ENCODE assay signal across 18 mouse cellular contexts in the genomic region with DNA sequence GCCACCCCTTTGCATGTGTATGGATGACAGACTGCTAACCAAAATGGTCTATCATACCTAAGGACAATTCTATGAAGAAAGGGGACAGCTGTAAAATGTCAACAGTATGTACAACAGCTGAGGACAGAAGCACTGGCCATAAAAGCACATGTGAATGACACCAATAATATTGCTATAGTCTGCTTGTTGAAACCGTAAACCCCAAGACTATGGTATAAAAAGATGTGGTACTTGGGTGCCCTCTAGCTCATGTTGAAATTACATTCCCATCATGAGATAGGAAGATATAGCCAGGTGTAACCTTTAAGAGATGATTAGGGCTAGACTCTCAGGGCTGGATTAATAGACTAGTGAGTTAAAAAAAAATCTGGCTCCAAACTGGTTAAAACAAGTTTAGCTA.
DNase-seq lines count a peak whose midpoint lies in the region; ATAC-seq and TF ChIP-seq lines count a peak whose summit lies in the region.
"Had no signal": no experiment of that assay in that cellular context is flagged by ENCODE, and none has a peak within 500 bp of the region (broad histone marks: within the 10 kb centered on the region; RNA-seq: fewer than 3 reads in every experiment).

No protein-coding gene starts in this region.

- no peak overlapping the region for H3K4me2 ChIP-seq in embryonic facial prominence, embryonic 14.5 days (ENCODE audit: low read depth, low read length)
- H3K4me2 ChIP-seq in intestine, postnatal 0 days (replicated peaks; ENCODE audit: low read depth): no peak overlapping the region
- H3K4me2 ChIP-seq in intestine, embryonic 16.5 days (ENCODE audit: low read depth, low read length): no peak overlapping the region
- no peak overlapping the region for H3K4me2 ChIP-seq in midbrain, embryonic 11.5 days
- H3K4me2 ChIP-seq in stomach, postnatal 0 days (replicated peaks; ENCODE audit: low read depth): no peak overlapping the region
- H3K4me2 ChIP-seq: embryonic facial prominence, embryonic 13.5 days; heart, embryonic 15.5 days; intestine, embryonic 15.5 days had no signal

- DNase-seq in embryonic facial prominence, embryonic 14.5 days (ENCODE audit: low spot score): peak; percentile 12
- no peak for DNase-seq in embryonic facial prominence, embryonic 10.5 days (ENCODE audit: low spot score)
- DNase-seq in midbrain, embryonic 11.5 days (ENCODE audit: low spot score, missing footprints): peak; percentile 19
- no peak for DNase-seq in midbrain, embryonic 10.5 days (ENCODE audit: low spot score)
- DNase-seq in stomach, postnatal 0 days (ENCODE audit: low spot score): no peak
- DNase-seq: adrenal gland, postnatal 14 days; cerebellum, postnatal 25 days; heart, adult 11 months; kidney, postnatal 10 days; layer of hippocampus, adult 9-11 months; lung, adult 18-20 months; right cerebral cortex, postnatal 25 days had no signal

- no peaks in the 10 kb centered on the region for H3K36me3 ChIP-seq in embryonic facial prominence, embryonic 14.5 days (ENCODE audit: control insufficient read depth, insufficient read depth, low read length)
- no peaks in the 10 kb centered on the region for H3K36me3 ChIP-seq in embryonic facial prominence, embryonic 10.5 days (replicated peaks)
- no peaks in the 10 kb centered on the region for H3K36me3 ChIP-seq in intestine, postnatal 0 days (ENCODE audit: control insufficient read depth, insufficient read depth)
- H3K36me3 ChIP-seq in intestine, embryonic 16.5 days (ENCODE audit: control insufficient read depth, insufficient read depth, low read length): no peaks in the 10 kb centered on the region
- no peaks in the 10 kb centered on the region for H3K36me3 ChIP-seq in midbrain, embryonic 11.5 days (ENCODE audit: control insufficient read depth, insufficient read depth, low read length)
- no peaks in the 10 kb centered on the region for H3K36me3 ChIP-seq in midbrain, embryonic 10.5 days
- H3K36me3 ChIP-seq in stomach, postnatal 0 days (ENCODE audit: control insufficient read depth, insufficient read depth, low read length): no peaks in the 10 kb centered on the region
- H3K36me3 ChIP-seq: embryonic facial prominence, embryonic 13.5 days; heart, embryonic 15.5 days; hindbrain, embryonic 10.5 days; intestine, embryonic 15.5 days had no signal

- 62% methylated on average over 1 of the region's 1 CpGs for WGBS in embryonic facial prominence, embryonic 14.5 days
- 79% methylated on average over 1 of the region's 1 CpGs for WGBS in embryonic facial prominence, embryonic 10.5 days
- 42% methylated on average over 1 of the region's 1 CpGs for WGBS in intestine, postnatal 0 days
- 33% methylated on average over 1 of the region's 1 CpGs for WGBS in intestine, embryonic 16.5 days
- WGBS in midbrain, embryonic 11.5 days: 89% methylated on average over 1 of the region's 1 CpGs
- 74% methylated on average over 1 of the region's 1 CpGs for WGBS in midbrain, embryonic 10.5 days
- 41% methylated on average over 1 of the region's 1 CpGs for WGBS in stomach, postnatal 0 days

- no peaks in the 10 kb centered on the region for H3K4me1 ChIP-seq in embryonic facial prominence, embryonic 14.5 days (ENCODE audit: control insufficient read depth, insufficient read depth, low read length)
- H3K4me1 ChIP-seq in embryonic facial prominence, embryonic 10.5 days: no peaks in the 10 kb centered on the region
- no peaks in the 10 kb centered on the region for H3K4me1 ChIP-seq in intestine, postnatal 0 days (replicated peaks; ENCODE audit: control insufficient read depth, insufficient read depth, low read length)
- H3K4me1 ChIP-seq in intestine, embryonic 16.5 days (ENCODE audit: control insufficient read depth, insufficient read depth, low read length): no peaks in the 10 kb centered on the region
- H3K4me1 ChIP-seq in midbrain, embryonic 11.5 days (ENCODE audit: control insufficient read depth, insufficient read depth, low read length): no peaks in the 10 kb centered on the region
- H3K4me1 ChIP-seq in midbrain, embryonic 10.5 days: no peaks in the 10 kb centered on the region
- no peaks in the 10 kb centered on the region for H3K4me1 ChIP-seq in stomach, postnatal 0 days (replicated peaks; ENCODE audit: control insufficient read depth, insufficient read depth)
- H3K4me1 ChIP-seq: embryonic facial prominence, embryonic 13.5 days; heart, embryonic 15.5 days; hindbrain, embryonic 10.5 days; intestine, embryonic 15.5 days had no signal

- no peak overlapping the region for H3K9ac ChIP-seq in embryonic facial prominence, embryonic 14.5 days (ENCODE audit: low read depth, low read length)
- H3K9ac ChIP-seq in intestine, postnatal 0 days (ENCODE audit: low read depth, low read length): no peak overlapping the region
- no peak overlapping the region for H3K9ac ChIP-seq in intestine, embryonic 16.5 days (ENCODE audit: low read depth, low read length)
- no peak overlapping the region for H3K9ac ChIP-seq in midbrain, embryonic 11.5 days (ENCODE audit: low read length)
- no peak overlapping the region for H3K9ac ChIP-seq in stomach, postnatal 0 days (ENCODE audit: low read length)
- H3K9ac ChIP-seq: embryonic facial prominence, embryonic 13.5 days; heart, embryonic 15.5 days; intestine, embryonic 15.5 days had no signal

- H3K9me3 ChIP-seq in embryonic facial prominence, embryonic 14.5 days (ENCODE audit: control insufficient read depth, low read length): no peaks in the 10 kb centered on the region
- H3K9me3 ChIP-seq in embryonic facial prominence, embryonic 10.5 days: no peaks in the 10 kb centered on the region
- no peaks in the 10 kb centered on the region for H3K9me3 ChIP-seq in intestine, postnatal 0 days (ENCODE audit: control insufficient read depth)
- H3K9me3 ChIP-seq in intestine, embryonic 16.5 days (ENCODE audit: control insufficient read depth, low read length): no peaks in the 10 kb centered on the region
- no peaks in the 10 kb centered on the region for H3K9me3 ChIP-seq in midbrain, embryonic 11.5 days (ENCODE audit: control insufficient read depth, low read length)
- no peaks in the 10 kb centered on the region for H3K9me3 ChIP-seq in midbrain, embryonic 10.5 days (replicated peaks)
- H3K9me3 ChIP-seq in stomach, postnatal 0 days (ENCODE audit: control insufficient read depth, low read length): no peaks in the 10 kb centered on the region
- H3K9me3 ChIP-seq: embryonic facial prominence, embryonic 13.5 days; heart, embryonic 15.5 days; hindbrain, embryonic 10.5 days; intestine, embryonic 15.5 days had no signal

- TF ChIP-seq EP300 in stomach, postnatal 0 days (optimal IDR thresholded peaks at IDR 0.05): no peak

- H3K27ac ChIP-seq in embryonic facial prominence, embryonic 14.5 days (replicated peaks; ENCODE audit: low read depth, low read length): no peak overlapping the region
- no peak overlapping the region for H3K27ac ChIP-seq in embryonic facial prominence, embryonic 10.5 days (replicated peaks)
- no peak overlapping the region for H3K27ac ChIP-seq in intestine, postnatal 0 days (ENCODE audit: low read depth, low read length)
- H3K27ac ChIP-seq in intestine, embryonic 16.5 days (ENCODE audit: low read length): no peak overlapping the region
- H3K27ac ChIP-seq in midbrain, embryonic 11.5 days (ENCODE audit: low read depth, low read length): no peak overlapping the region
- no peak overlapping the region for H3K27ac ChIP-seq in midbrain, embryonic 10.5 days (replicated peaks)
- no peak overlapping the region for H3K27ac ChIP-seq in stomach, postnatal 0 days (replicated peaks)
- H3K27ac ChIP-seq: embryonic facial prominence, embryonic 13.5 days; heart, embryonic 15.5 days; hindbrain, embryonic 10.5 days; intestine, embryonic 15.5 days had no signal

- H3K4me3 ChIP-seq in embryonic facial prominence, embryonic 14.5 days (ENCODE audit: low read depth, low read length): no peak overlapping the region
- H3K4me3 ChIP-seq in embryonic facial prominence, embryonic 10.5 days: no peak overlapping the region
- H3K4me3 ChIP-seq in intestine, postnatal 0 days (ENCODE audit: low read depth, low read length): no peak overlapping the region
- no peak overlapping the region for H3K4me3 ChIP-seq in intestine, embryonic 16.5 days (ENCODE audit: low read length)
- H3K4me3 ChIP-seq in midbrain, embryonic 11.5 days (ENCODE audit: low read depth, low read length): no peak overlapping the region
- H3K4me3 ChIP-seq in midbrain, embryonic 10.5 days: no peak overlapping the region
- H3K4me3 ChIP-seq in stomach, postnatal 0 days (ENCODE audit: low read depth, low read length): no peak overlapping the region
- H3K4me3 ChIP-seq: embryonic facial prominence, embryonic 13.5 days; heart, embryonic 15.5 days; hindbrain, embryonic 10.5 days; intestine, embryonic 15.5 days had no signal

- no peaks in the 10 kb centered on the region for H3K27me3 ChIP-seq in embryonic facial prominence, embryonic 14.5 days (replicated peaks; ENCODE audit: control insufficient read depth, insufficient read depth, low read length)
- H3K27me3 ChIP-seq in embryonic facial prominence, embryonic 10.5 days (replicated peaks; ENCODE audit: low read depth, poor library complexity, severe bottlenecking): no peaks in the 10 kb centered on the region
- H3K27me3 ChIP-seq in intestine, postnatal 0 days (replicated peaks; ENCODE audit: control insufficient read depth, insufficient read depth, low read length): no peaks in the 10 kb centered on the region
- H3K27me3 ChIP-seq in intestine, embryonic 16.5 days (replicated peaks; ENCODE audit: control insufficient read depth, insufficient read depth, low read length): no peaks in the 10 kb centered on the region
- H3K27me3 ChIP-seq in midbrain, embryonic 11.5 days (ENCODE audit: control insufficient read depth, insufficient read depth, low read length): no peaks in the 10 kb centered on the region
- no peaks in the 10 kb centered on the region for H3K27me3 ChIP-seq in midbrain, embryonic 10.5 days (ENCODE audit: low read depth, poor library complexity, severe bottlenecking)
- H3K27me3 ChIP-seq in stomach, postnatal 0 days (ENCODE audit: control insufficient read depth, insufficient read depth, low read length): no peaks in the 10 kb centered on the region
- H3K27me3 ChIP-seq: embryonic facial prominence, embryonic 13.5 days; heart, embryonic 15.5 days; intestine, embryonic 15.5 days had no signal

- no peak for ATAC-seq in embryonic facial prominence, embryonic 14.5 days (ENCODE audit: low read depth)
- no peak for ATAC-seq in intestine, postnatal 0 days
- no peak for ATAC-seq in intestine, embryonic 16.5 days
- no peak for ATAC-seq in midbrain, embryonic 11.5 days (ENCODE audit: low FRiP score)
- no peak for ATAC-seq in stomach, postnatal 0 days (ENCODE audit: low FRiP score, low TSS enrichment)
- ATAC-seq: intestine, embryonic 15.5 days had no signal

- TF ChIP-seq CTCF in intestine, postnatal 0 days (IDR thresholded peaks at IDR 0.05; ENCODE audit: low read depth): peak; percentile 42
- TF ChIP-seq CTCF in stomach, postnatal 0 days (IDR thresholded peaks at IDR 0.05; ENCODE audit: low read depth): peak; percentile 61

Comparison
In these comparisons a context has a peak if more than half of its experiments do, and no peak if none do; other contexts are left out.
1. DNase-seq: peak in embryonic facial prominence, embryonic 14.5 days (single experiment) and midbrain, embryonic 11.5 days (single experiment); none in embryonic facial prominence, embryonic 10.5 days (single experiment), midbrain, embryonic 10.5 days (single experiment) and stomach, postnatal 0 days (single experiment).